Mouse (Mus musculus) hindbrain, embryonic 11.5 days (tissue): ENCODE measurements at regions not wholly inside any gene's neighbourhood (a gene's known extent, or its start where the extent isn't known, plus 50 kb on each side); places are given as distances from the start of the nearest gene placed in this dataset.

Experiments
- ATAC-seq: fragments of 200-750 bp; cut with Nextera tagmentation; 2 replicates; pipeline ENCODE4 v1.8.0; 2017; ENCODE audit warnings: mild to moderate bottlenecking, moderate TSS enrichment, moderate library complexity; ENCODE audit not compliant: low FRiP score
- DNase-seq: peaks from one replicate; pipeline ENCODE4 v3.0.0-alpha.2; 2015; ENCODE audit warnings: low spot score
- H3K27ac ChIP-seq: fragments of 300-500 bp; sonication (generic); 2 replicates; pipeline ENCODE4 v1.5.1; 2014; ENCODE audit warnings: mild to moderate bottlenecking, low read depth, low read length
- H3K27me3 ChIP-seq: fragments of 300-500 bp; sonication (generic); 2 replicates; pipeline ENCODE4 v1.6.1; 2014; ENCODE audit warnings: mild to moderate bottlenecking, low read length, moderate library complexity, mixed read lengths; ENCODE audit not compliant: control insufficient read depth, insufficient read depth
- H3K36me3 ChIP-seq: fragments of 300-500 bp; sonication (generic); 2 replicates; pipeline ENCODE4 v1.6.1; 2014; ENCODE audit warnings: mild to moderate bottlenecking, low read length, moderate library complexity, mixed read lengths; ENCODE audit not compliant: control insufficient read depth, insufficient read depth
- H3K4me1 ChIP-seq: fragments of 300-500 bp; sonication (generic); replicated peaks from 2 replicates; pipeline ENCODE4 v1.6.1; 2014; ENCODE audit warnings: low read length, mixed read lengths; ENCODE audit not compliant: control insufficient read depth, insufficient read depth
- H3K4me2 ChIP-seq: fragments of 300-500 bp; sonication (generic); replicated peaks from 2 replicates; pipeline ENCODE4 v1.6.1; 2014; ENCODE audit warnings: mild to moderate bottlenecking, low read depth, low read length
- H3K4me3 ChIP-seq: fragments of 300-500 bp; sonication (generic); 2 replicates; pipeline ENCODE4 v1.5.1; 2014; ENCODE audit warnings: low read depth, low read length
- H3K9ac ChIP-seq: fragments of 300-500 bp; sonication (generic); 2 replicates; pipeline ENCODE4 v1.6.1; 2014; ENCODE audit warnings: low read depth, low read length
- H3K9me3 ChIP-seq: fragments of 300-500 bp; sonication (generic); 2 replicates; pipeline ENCODE4 v1.6.1; 2016; ENCODE audit warnings: low read length; ENCODE audit not compliant: control insufficient read depth
- whole genome bisulfite sequencing: fragments of 180-500 bp; shearing (Covaris S2); extraction: QIAGEN DNeasy Blood & Tissue Kit; methylation state at CpG from one replicate; pipeline ENCODE4 v1.1.7; 2014; 5-methylcytosine and 5-hydroxymethylcytosine counted together

DNA sequence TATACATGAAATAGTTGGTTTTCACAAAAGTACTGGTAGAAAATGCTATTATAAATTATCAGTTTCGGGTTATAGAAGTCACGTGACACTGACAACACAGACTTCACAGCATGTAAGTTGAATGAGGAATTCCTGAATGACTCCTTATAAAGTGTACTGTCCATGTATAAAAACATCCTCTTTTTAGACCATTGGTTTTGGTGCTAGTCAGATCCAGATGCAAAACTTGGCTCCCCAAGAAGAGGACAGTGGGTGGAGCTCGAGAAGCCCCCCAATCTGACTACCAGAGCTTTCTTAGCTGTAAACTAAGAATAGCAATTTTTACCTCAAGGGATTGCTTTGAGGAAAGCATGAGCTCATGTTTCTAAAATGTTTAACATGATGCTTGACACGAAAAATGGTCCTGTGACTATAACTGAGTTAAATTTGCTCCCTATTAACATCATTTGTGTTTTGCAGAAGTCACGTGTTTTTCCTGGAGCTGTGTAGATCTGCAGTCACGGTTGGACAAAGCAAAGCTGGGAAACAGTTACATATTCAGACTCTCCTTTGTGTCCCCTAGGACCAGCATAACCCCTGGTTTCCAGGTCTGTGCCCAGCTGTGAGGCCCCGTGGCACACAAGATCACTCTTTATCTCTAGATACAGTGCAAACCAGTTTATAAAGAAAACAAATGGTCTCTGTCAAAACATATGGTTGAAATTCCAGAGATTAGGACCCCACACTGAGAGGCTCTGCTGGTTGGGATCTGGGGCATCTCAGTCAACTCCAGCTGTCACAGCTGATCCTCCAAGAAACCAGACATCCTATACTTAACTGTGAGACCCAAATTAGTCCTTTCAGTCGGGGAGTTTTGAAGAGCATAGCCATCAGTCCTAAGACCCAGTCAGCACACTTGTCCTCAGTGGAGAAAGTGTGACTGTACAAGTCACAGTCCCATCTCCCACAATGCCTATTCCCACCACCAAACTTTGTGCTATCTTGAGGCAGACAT, 80.0 kb upstream of the P3h2 start:
- Histone ChIP-seq H3K9ac (no peak overlapping the region), H3K36me3 (no peaks in the 10 kb centered on the region), H3K9me3 (no peaks in the 10 kb centered on the region), H3K27me3 (no peaks in the 10 kb centered on the region), H3K4me2 (no peak overlapping the region), H3K4me1 (no peaks in the 10 kb centered on the region), H3K27ac (no peak overlapping the region), H3K4me3 (no peak overlapping the region)
- 62% methylated on average over 8 of the region's 8 CpGs for WGBS
- no peak for DNase-seq
- ATAC-seq, result no peak

DNA sequence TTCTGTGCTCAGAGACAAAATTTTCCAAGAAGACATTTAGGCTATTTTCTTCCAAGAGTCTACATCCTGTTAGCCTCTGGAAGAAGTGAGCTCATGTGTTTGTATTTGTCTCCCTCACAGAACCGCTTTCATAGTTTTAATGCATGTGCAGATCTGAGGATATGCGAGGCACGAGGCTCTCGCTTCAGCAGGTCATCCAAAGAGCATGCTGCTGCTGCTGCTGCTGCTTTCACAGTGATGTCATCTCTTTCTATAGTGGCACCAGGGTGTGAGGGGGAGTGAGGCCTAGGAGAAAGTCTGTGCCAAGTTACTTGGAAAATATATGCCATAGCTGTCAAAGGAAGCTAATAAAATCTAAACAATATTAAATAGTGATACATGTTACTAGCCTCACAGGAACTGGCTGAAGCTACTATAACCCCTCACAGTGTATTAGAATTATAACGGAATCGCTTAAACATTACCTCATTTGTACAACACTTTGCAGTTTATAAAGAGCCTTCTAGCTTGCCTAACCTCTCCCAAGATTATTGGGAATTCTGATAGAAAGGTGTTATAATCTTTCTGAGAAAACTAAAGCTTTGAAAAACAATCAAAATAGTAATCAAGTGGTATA, 79.2 kb upstream of the P3h2 start:
- Histone ChIP-seq H3K27ac (no peak overlapping the region), H3K27me3 (no peaks in the 10 kb centered on the region), H3K4me2 (no peak overlapping the region), H3K36me3 (no peaks in the 10 kb centered on the region), H3K9ac (no peak overlapping the region), H3K4me1 (no peaks in the 10 kb centered on the region), H3K9me3 (no peaks in the 10 kb centered on the region), H3K4me3 (no peak overlapping the region)
- no peak for DNase-seq
- 59% methylated on average over 6 of the region's 6 CpGs for WGBS
- ATAC-seq, result no peak

GRCm38 (mm10) chr16:26183530-26183929, 77.9 kb upstream of the P3h2 start:
- no peak overlapping the region for H3K4me2 ChIP-seq
- H3K9ac ChIP-seq, result no peak overlapping the region
- H3K36me3 ChIP-seq, result no peaks in the 10 kb centered on the region
- ATAC-seq (no peak), DNase-seq (no peak)
- H3K9me3 ChIP-seq, result no peaks in the 10 kb centered on the region
- no peak overlapping the region for H3K27ac ChIP-seq
- no peaks in the 10 kb centered on the region for H3K27me3 ChIP-seq
- no peak overlapping the region for H3K4me3 ChIP-seq
- no peaks in the 10 kb centered on the region for H3K4me1 ChIP-seq

GRCm38 (mm10) chr16:26181716-26182115, 76.1 kb upstream of the P3h2 start:
- no peak overlapping the region for H3K27ac ChIP-seq
- DNase-seq, result no peak

GRCm38 (mm10) chr16:26171441-26171840, 65.9 kb upstream of the P3h2 start:
- DNase-seq (no peak), ATAC-seq (no peak)
- no peak overlapping the region for H3K9ac ChIP-seq
- WGBS, result 73% methylated on average over 3 of the region's 3 CpGs
- H3K4me2 ChIP-seq, result no peak overlapping the region
- H3K9me3 ChIP-seq, result no peaks in the 10 kb centered on the region
- no peaks in the 10 kb centered on the region for H3K36me3 ChIP-seq
- H3K27me3 ChIP-seq, result no peaks in the 10 kb centered on the region
- H3K27ac ChIP-seq, result no peak overlapping the region
- H3K4me1 ChIP-seq, result no peaks in the 10 kb centered on the region
- H3K4me3 ChIP-seq, result no peak overlapping the region

More at GRCm38 (mm10) chr16:26181716-26182115, 76.1 kb upstream of the P3h2 start:
- 86% methylated on average over 3 of the region's 3 CpGs for WGBS
- Histone ChIP-seq H3K4me1 (no peaks in the 10 kb centered on the region), H3K4me3 (no peak overlapping the region), H3K9ac (no peak overlapping the region), H3K36me3 (no peaks in the 10 kb centered on the region), H3K4me2 (no peak overlapping the region), H3K9me3 (no peaks in the 10 kb centered on the region), H3K27me3 (no peaks in the 10 kb centered on the region)
- no peak for ATAC-seq

GRCm38 (mm10) chr16:26169382-26169781, 63.8 kb upstream of the P3h2 start:
- H3K4me1 ChIP-seq, result no peaks in the 10 kb centered on the region
- H3K27ac ChIP-seq, result no peak overlapping the region
- 84% methylated on average over 1 of the region's 1 CpGs for WGBS
- no peaks in the 10 kb centered on the region for H3K9me3 ChIP-seq
- no peak for DNase-seq
- no peak overlapping the region for H3K4me2 ChIP-seq
- no peaks in the 10 kb centered on the region for H3K36me3 ChIP-seq
- no peak for ATAC-seq
- no peak overlapping the region for H3K4me3 ChIP-seq
- no peaks in the 10 kb centered on the region for H3K27me3 ChIP-seq
- no peak overlapping the region for H3K9ac ChIP-seq

DNA sequence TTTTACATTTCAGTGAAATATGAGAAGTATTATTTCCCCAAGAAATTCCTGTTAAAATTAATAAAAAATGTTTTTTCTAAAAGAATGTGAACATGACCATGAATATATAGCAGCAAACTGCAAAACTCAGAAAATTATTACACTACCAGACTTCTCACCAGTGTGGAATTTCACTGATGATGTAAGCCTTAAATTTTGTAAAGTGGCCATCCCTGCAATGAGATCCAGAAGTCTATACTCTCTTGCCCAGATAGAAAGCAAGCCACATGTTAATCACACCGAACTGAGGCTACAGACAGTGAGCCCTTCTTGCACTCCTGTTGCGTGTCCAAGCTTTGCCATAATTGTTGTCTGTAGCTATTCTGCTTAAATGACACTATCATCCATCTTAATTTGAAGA, 62.6 kb upstream of the P3h2 start:
- ATAC-seq (no peak), DNase-seq (no peak)
- no peak overlapping the region for H3K4me3 ChIP-seq
- no peak overlapping the region for H3K9ac ChIP-seq
- no peaks in the 10 kb centered on the region for H3K36me3 ChIP-seq
- WGBS, result 85% methylated on average over 2 of the region's 2 CpGs
- H3K4me1 ChIP-seq, result no peaks in the 10 kb centered on the region
- H3K4me2 ChIP-seq, result no peak overlapping the region
- no peaks in the 10 kb centered on the region for H3K9me3 ChIP-seq
- H3K27ac ChIP-seq, result no peak overlapping the region
- H3K27me3 ChIP-seq, result no peaks in the 10 kb centered on the region

DNA sequence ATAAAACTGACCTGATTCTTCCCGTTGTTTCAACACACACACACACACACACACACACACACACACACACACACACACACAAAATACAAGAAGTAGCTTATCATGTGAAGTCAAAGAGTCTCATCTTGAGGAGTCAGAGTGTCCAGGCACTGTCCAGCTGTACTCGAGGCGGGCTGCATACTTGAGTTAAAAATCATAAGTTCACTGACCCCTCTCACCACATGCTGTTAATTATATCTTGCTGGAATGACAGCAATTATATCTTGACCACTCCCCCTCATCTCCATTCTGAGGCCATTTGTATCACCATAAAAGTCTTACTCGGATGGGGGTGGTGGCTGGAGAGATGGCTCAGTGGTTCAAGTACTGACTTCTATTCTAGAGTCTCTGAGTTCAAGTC, 58.5 kb upstream of the P3h2 start:
- 58% methylated on average over 4 of the region's 4 CpGs for WGBS
- H3K4me2 ChIP-seq, result no peak overlapping the region

DNA sequence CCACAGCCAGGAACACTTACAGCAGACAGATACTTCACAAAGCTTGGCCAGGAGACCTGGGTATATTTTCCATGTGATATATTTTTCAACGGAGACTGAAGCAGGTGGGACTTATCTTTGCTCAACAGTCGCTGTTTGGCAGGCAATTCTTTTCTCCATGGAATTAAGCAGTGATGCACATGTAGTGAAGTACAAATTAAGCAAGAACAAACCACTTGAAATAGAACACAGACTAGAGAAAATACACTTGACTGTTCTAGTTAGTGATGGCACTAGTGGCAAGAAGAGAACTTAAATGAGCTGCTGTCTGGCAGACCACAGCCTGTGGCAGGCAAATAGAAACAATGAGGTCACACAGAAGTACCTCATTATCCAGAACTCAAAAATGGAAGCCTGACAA, 57.8 kb upstream of the P3h2 start:
- Histone ChIP-seq H3K27ac (no peak overlapping the region), H3K9ac (no peak overlapping the region), H3K4me3 (no peak overlapping the region), H3K36me3 (no peaks in the 10 kb centered on the region), H3K27me3 (no peaks in the 10 kb centered on the region), H3K9me3 (no peaks in the 10 kb centered on the region), H3K4me1 (no peaks in the 10 kb centered on the region), H3K4me2 (no peak overlapping the region)
- DNase-seq, result no peak
- ATAC-seq, result no peak
- 85% methylated on average over 2 of the region's 2 CpGs for WGBS

More for the DNA sequence above, 58.5 kb upstream of the P3h2 start:
- no peaks in the 10 kb centered on the region for H3K4me1 ChIP-seq
- no peak overlapping the region for H3K4me3 ChIP-seq
- DNase-seq, result no peak
- H3K27ac ChIP-seq, result no peak overlapping the region
- no peaks in the 10 kb centered on the region for H3K9me3 ChIP-seq
- H3K36me3 ChIP-seq, result no peaks in the 10 kb centered on the region
- ATAC-seq, result no peak
- no peaks in the 10 kb centered on the region for H3K27me3 ChIP-seq
- H3K9ac ChIP-seq, result no peak overlapping the region
